Mouse (Mus musculus): ENCODE data around the gene Aplp2. TPM values are rescaled to one million over a fixed set of nuclear protein-coding genes. Genes with fewer than 3 reads are reported as not detected.
"Not testable (repeated sequence)": the region's sequence is repeated elsewhere in the genome, so short reads cannot be mapped to it uniquely, and the experiment has no call there.

The Aplp2 gene
- polyA plus RNA-seq, 1 experiment from 2014 or later = 204 TPM

GRCm38 (mm10) chr9:31176379-31177130 lies 35.1 kb downstream of the Aplp2 start:
- H3K4me2 ChIP-seq (ENCODE audit: low read depth, low read length) = no peak overlapping the region
- peaks cover 7% of the 10 kb centered on the region for H3K4me1 ChIP-seq (ENCODE audit: control insufficient read depth, insufficient read depth, low read length)
- H3K9me3 ChIP-seq (ENCODE audit: control insufficient read depth, low read length) = no peaks in the 10 kb centered on the region
- H3K27me3 ChIP-seq (replicated peaks; ENCODE audit: control insufficient read depth, insufficient read depth, low read length) = no peaks in the 10 kb centered on the region
- WGBS = 69% methylated on average over 8 of the region's 8 CpGs
- H3K36me3 ChIP-seq (ENCODE audit: control insufficient read depth, insufficient read depth, low read length) = no peaks in the 10 kb centered on the region
- 0 out of 2 replicates have a peak overlapping the region, but pooled peaks have one; percentile 3 for H3K27ac ChIP-seq (ENCODE audit: low read length)
- no peak overlapping the region for H3K4me3 ChIP-seq (ENCODE audit: low read length)
- peak; percentile 94 for ATAC-seq
- no peak overlapping the region for H3K9ac ChIP-seq (ENCODE audit: low read depth, low read length)

DNA sequence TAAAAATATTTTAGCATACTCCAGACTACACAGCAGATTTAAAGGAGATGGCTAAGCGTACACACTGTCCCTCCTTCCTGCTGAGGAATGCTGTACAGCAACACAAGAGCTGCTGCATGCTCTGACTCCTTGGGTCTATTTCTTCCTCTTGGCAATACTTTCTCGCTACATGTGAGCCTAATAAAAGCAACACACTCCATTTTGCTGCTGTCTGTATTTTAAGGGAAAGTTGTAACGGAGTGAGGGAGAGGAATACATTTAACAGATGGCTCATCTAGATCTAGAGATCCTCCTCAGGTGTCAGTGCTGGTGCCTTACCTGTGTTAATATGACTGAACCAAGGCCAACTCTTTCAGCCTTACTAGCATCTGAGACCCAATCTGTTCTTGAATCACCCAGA lies 35.6 kb downstream of the Aplp2 start:
- WGBS = 77% methylated on average over 3 of the region's 3 CpGs

DNA sequence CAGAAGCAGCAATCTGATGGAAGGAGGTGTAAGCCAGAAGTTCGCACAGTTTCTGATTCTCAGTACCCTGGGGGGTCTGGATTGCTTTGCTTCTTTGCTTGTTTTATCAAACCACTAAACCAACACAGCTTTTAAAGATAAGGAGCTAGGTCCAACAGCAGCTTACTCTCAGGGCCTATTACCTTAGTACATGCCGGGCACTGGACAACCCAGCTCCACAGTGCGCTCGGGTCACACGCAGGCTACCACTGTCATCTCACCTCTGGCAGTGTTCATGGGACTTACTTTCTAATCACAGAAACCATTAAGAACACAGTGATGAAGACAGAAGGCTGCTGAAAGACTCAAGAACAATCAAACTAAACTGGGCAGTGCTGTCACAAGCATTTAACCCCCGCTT lies 36.3 kb downstream of the Aplp2 start:
- 89% methylated on average over 6 of the region's 6 CpGs for WGBS
- no peaks in the 10 kb centered on the region for H3K9me3 ChIP-seq (ENCODE audit: control insufficient read depth, low read length)
- no peak overlapping the region for H3K9ac ChIP-seq (ENCODE audit: low read depth, low read length)
- no peak for ATAC-seq
- no peak overlapping the region for H3K4me3 ChIP-seq (ENCODE audit: low read length)
- no peaks in the 10 kb centered on the region for H3K27me3 ChIP-seq (replicated peaks; ENCODE audit: control insufficient read depth, insufficient read depth, low read length)
- no peaks in the 10 kb centered on the region for H3K36me3 ChIP-seq (ENCODE audit: control insufficient read depth, insufficient read depth, low read length)
- no peak overlapping the region for H3K4me2 ChIP-seq (ENCODE audit: low read depth, low read length)
- H3K27ac ChIP-seq (ENCODE audit: low read length) = no peak overlapping the region
- H3K4me1 ChIP-seq (ENCODE audit: control insufficient read depth, insufficient read depth, low read length) = peaks cover 7% of the 10 kb centered on the region

More for the DNA sequence above, 35.6 kb downstream of the Aplp2 start:
- Histone ChIP-seq H3K27me3 (replicated peaks; ENCODE audit: control insufficient read depth, insufficient read depth, low read length) (no peaks in the 10 kb centered on the region), H3K36me3 (ENCODE audit: control insufficient read depth, insufficient read depth, low read length) (no peaks in the 10 kb centered on the region), H3K27ac (ENCODE audit: low read length) (no peak overlapping the region), H3K4me1 (ENCODE audit: control insufficient read depth, insufficient read depth, low read length) (peaks cover 7% of the 10 kb centered on the region), H3K9ac (ENCODE audit: low read depth, low read length) (no peak overlapping the region), H3K9me3 (ENCODE audit: control insufficient read depth, low read length) (no peaks in the 10 kb centered on the region), H3K4me2 (ENCODE audit: low read depth, low read length) (no peak overlapping the region), H3K4me3 (ENCODE audit: low read length) (no peak overlapping the region)
- ATAC-seq = 0 out of 2 replicates have a peak, but pooled peaks have one; percentile 24

- Histone ChIP-seq H3K27ac (ENCODE audit: low read length) (no peak overlapping the region), H3K27me3 (replicated peaks; ENCODE audit: control insufficient read depth, insufficient read depth, low read length) (no peaks in the 10 kb centered on the region), H3K36me3 (ENCODE audit: control insufficient read depth, insufficient read depth, low read length) (peaks cover 9% of the 10 kb centered on the region; the same call in 1 of the 2 replicates), H3K9ac (ENCODE audit: low read depth, low read length) (no peak overlapping the region), H3K9me3 (ENCODE audit: control insufficient read depth, low read length) (no peaks in the 10 kb centered on the region), H3K4me1 (ENCODE audit: control insufficient read depth, insufficient read depth, low read length) (no peaks in the 10 kb centered on the region), H3K4me3 (ENCODE audit: low read length) (no peak overlapping the region), H3K4me2 (ENCODE audit: low read depth, low read length) (no peak overlapping the region)
- WGBS = 93% methylated on average over 22 of the region's 22 CpGs
- no peak for ATAC-seq
Measured at GRCm38 (mm10) chr9:31168356-31169093, 43.1 kb downstream of the Aplp2 start.

DNA sequence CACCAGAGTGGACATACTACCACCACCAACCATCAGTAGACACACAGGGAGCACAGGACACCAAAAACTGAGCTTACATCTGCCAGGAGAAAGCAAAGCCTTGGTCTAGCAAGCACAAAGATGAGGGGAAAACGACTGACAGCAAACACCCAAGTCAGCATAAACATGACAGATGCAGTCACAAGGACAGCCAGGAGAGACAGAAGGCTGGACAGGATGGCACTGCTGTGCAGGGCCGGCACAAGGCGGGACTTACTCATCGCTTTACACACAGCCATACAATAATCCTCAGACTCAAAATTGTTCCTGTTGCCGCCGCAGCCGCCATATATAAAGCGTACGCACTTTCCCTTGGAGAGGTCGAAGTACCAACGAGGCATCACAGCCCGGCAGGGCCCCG lies 44.3 kb downstream of the Aplp2 start:
- Histone ChIP-seq H3K9ac (ENCODE audit: low read depth, low read length) (no peak overlapping the region), H3K9me3 (ENCODE audit: control insufficient read depth, low read length) (no peaks in the 10 kb centered on the region), H3K4me2 (ENCODE audit: low read depth, low read length) (no peak overlapping the region), H3K4me3 (ENCODE audit: low read length) (no peak overlapping the region), H3K4me1 (ENCODE audit: control insufficient read depth, insufficient read depth, low read length) (no peaks in the 10 kb centered on the region), H3K27ac (ENCODE audit: low read length) (no peak overlapping the region), H3K36me3 (ENCODE audit: control insufficient read depth, insufficient read depth, low read length) (peaks cover 9% of the 10 kb centered on the region; the same call in 1 of the 2 replicates), H3K27me3 (replicated peaks; ENCODE audit: control insufficient read depth, insufficient read depth, low read length) (no peaks in the 10 kb centered on the region)
- 90% methylated on average over 13 of the region's 13 CpGs for WGBS
- no peak for ATAC-seq

GRCm38 (mm10) chr9:31165505-31165904 lies 46.1 kb downstream of the Aplp2 start:
- not testable (repeated sequence) for ATAC-seq; H3K9ac ChIP-seq (ENCODE audit: low read depth, low read length); H3K4me2 ChIP-seq (ENCODE audit: low read depth, low read length); H3K4me1 ChIP-seq (ENCODE audit: control insufficient read depth, insufficient read depth, low read length); H3K27me3 ChIP-seq (replicated peaks; ENCODE audit: control insufficient read depth, insufficient read depth, low read length); H3K27ac ChIP-seq (ENCODE audit: low read length); H3K4me3 ChIP-seq (ENCODE audit: low read length); H3K9me3 ChIP-seq (ENCODE audit: control insufficient read depth, low read length)
- H3K36me3 ChIP-seq (ENCODE audit: control insufficient read depth, insufficient read depth, low read length) = peaks cover 11% of the 10 kb centered on the region; the same call in 1 of the 2 replicates
- 83% methylated on average over 3 of the region's 3 CpGs for WGBS

DNA sequence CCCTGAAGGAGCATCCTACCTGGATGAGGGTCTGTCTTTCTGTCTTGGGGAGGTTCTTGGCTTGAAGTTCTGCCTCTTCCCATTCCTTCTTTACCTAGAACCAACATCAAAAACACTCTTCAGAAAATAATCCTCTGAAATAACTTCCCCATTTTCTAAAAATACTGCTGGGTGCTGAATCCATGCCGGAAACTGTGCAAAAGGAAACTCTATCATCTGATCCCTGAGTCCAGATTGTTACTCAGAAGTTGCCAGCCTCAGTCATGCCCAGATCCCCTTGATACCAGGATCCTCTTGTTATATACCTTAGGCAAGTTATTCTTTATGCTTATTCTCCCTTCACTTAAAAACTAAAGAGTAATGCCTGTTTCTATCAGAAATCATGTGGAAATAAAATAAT lies 48.3 kb downstream of the Aplp2 start:
- H3K4me3 ChIP-seq (ENCODE audit: low read length) = no peak overlapping the region
- no peak overlapping the region for H3K27ac ChIP-seq (ENCODE audit: low read length)
- no peaks in the 10 kb centered on the region for H3K27me3 ChIP-seq (replicated peaks; ENCODE audit: control insufficient read depth, insufficient read depth, low read length)
- H3K9me3 ChIP-seq (ENCODE audit: control insufficient read depth, low read length) = no peaks in the 10 kb centered on the region
- H3K4me1 ChIP-seq (ENCODE audit: control insufficient read depth, insufficient read depth, low read length) = no peaks in the 10 kb centered on the region
- no peak overlapping the region for H3K4me2 ChIP-seq (ENCODE audit: low read depth, low read length)
- 95% methylated on average over 1 of the region's 1 CpGs for WGBS
- H3K9ac ChIP-seq (ENCODE audit: low read depth, low read length) = no peak overlapping the region
- peaks cover 15% of the 10 kb centered on the region; the same call in 1 of the 2 replicates for H3K36me3 ChIP-seq (ENCODE audit: control insufficient read depth, insufficient read depth, low read length)
- no peak for ATAC-seq

DNA sequence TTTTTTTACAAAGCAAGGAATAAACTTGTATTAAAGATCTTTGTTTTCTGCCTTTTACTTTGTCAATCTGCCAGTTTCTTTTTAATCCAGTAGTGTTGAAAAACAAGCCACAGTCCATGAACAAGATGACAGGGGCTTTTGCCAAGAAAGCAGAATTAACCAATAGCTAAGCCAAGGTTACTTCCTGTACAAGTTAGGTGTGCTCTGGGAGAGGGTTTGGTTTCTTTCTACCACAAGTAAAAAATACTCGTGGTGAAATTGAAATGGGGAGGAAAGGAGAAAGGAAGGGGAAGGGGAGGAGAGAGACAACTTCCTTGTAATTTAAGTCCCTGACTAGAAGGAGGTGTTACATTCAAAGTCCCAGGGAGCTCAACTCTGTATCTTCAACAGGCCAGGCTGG lies 48.7 kb downstream of the Aplp2 start:
- Histone ChIP-seq H3K4me3 (ENCODE audit: low read length) (no peak overlapping the region), H3K36me3 (ENCODE audit: control insufficient read depth, insufficient read depth, low read length) (peaks cover 14% of the 10 kb centered on the region; the same call in 1 of the 2 replicates), H3K4me1 (ENCODE audit: control insufficient read depth, insufficient read depth, low read length) (no peaks in the 10 kb centered on the region)

DNA sequence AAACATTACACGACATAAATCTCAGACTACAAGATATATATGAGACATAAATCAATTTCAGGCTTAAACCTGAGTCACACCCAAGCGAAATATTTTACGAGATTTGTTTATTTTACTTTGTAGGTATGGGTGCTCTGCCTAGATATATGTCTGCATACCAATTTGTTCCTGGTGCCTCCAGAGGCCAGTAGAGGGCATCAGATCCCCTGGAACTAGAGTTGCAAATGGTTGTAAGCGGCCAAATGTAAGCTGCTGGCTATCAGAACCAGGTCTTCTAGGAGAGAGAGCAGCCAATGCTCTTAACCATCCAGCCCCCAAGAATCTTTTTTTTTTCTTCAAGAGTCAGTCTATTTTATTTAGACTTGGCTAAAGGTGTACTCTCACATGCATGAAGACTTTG lies 51.7 kb downstream of the Aplp2 start:
- no peak for ATAC-seq
- Histone ChIP-seq H3K4me1 (ENCODE audit: control insufficient read depth, insufficient read depth, low read length) (no peaks in the 10 kb centered on the region), H3K27me3 (replicated peaks; ENCODE audit: control insufficient read depth, insufficient read depth, low read length) (no peaks in the 10 kb centered on the region), H3K4me2 (ENCODE audit: low read depth, low read length) (no peak overlapping the region), H3K9me3 (ENCODE audit: control insufficient read depth, low read length) (no peaks in the 10 kb centered on the region), H3K9ac (ENCODE audit: low read depth, low read length) (no peak overlapping the region), H3K36me3 (ENCODE audit: control insufficient read depth, insufficient read depth, low read length) (0 out of 2 replicates have a peak, but pooled peaks cover 10% of the 10 kb centered on the region), H3K4me3 (ENCODE audit: low read length) (no peak overlapping the region), H3K27ac (ENCODE audit: low read length) (no peak overlapping the region)
- WGBS = 74% methylated on average over 4 of the region's 4 CpGs

More for the DNA sequence above, 48.7 kb downstream of the Aplp2 start:
- H3K27ac ChIP-seq (ENCODE audit: low read length) = no peak overlapping the region
- ATAC-seq = no peak
- no peak overlapping the region for H3K4me2 ChIP-seq (ENCODE audit: low read depth, low read length)
- H3K9me3 ChIP-seq (ENCODE audit: control insufficient read depth, low read length) = no peaks in the 10 kb centered on the region
- H3K27me3 ChIP-seq (replicated peaks; ENCODE audit: control insufficient read depth, insufficient read depth, low read length) = no peaks in the 10 kb centered on the region
- WGBS = 73% methylated on average over 1 of the region's 1 CpGs
- no peak overlapping the region for H3K9ac ChIP-seq (ENCODE audit: low read depth, low read length)

All from intestine, embryonic 16.5 days (tissue).